Mouse (Mus musculus): ENCODE data around the gene Fam216a.

- no peak for TF ChIP-seq CTCF (IDR thresholded peaks at IDR 0.05)
- TF ChIP-seq EP300 (IDR thresholded peaks at IDR 0.05; ENCODE audit: insufficient read depth, low read depth, low read length), result no peak
- TF ChIP-seq POLR2A (IDR thresholded peaks at IDR 0.05; ENCODE audit: insufficient read depth, low read depth, low read length), result no peak
These were observed 19.1 kb upstream of the Fam216a start for GRCm38 (mm10) chr5:122391178-122391785.
